Mouse (Mus musculus) kidney, embryonic 14.5 days (tissue): ENCODE data around the gene Eomes. TPM values are rescaled to one million over a fixed set of nuclear protein-coding genes. Genes with fewer than 3 reads are reported as not detected.

Experiments used
- ATAC-seq: fragments of 200-750 bp; cut with Nextera tagmentation; 2 replicates; pipeline ENCODE4 v1.8.0; 2017; ENCODE audit warnings: moderate number of reproducible peaks, mild to moderate bottlenecking, moderate TSS enrichment, moderate library complexity; ENCODE audit not compliant: low FRiP score, low TSS enrichment
- H3K27ac ChIP-seq: fragments of 300-500 bp; sonication (generic); 2 replicates; pipeline ENCODE4 v1.5.1; 2014; ENCODE audit warnings: low read depth, mild to moderate bottlenecking, low read length, moderate library complexity, mixed read lengths
- H3K27me3 ChIP-seq: fragments of 300-500 bp; sonication (generic); 2 replicates; pipeline ENCODE4 v1.6.1; 2014; ENCODE audit warnings: mild to moderate bottlenecking, low read length; ENCODE audit not compliant: control insufficient read depth, insufficient read depth
- H3K36me3 ChIP-seq: fragments of 300-500 bp; sonication (generic); 2 replicates; pipeline ENCODE4 v1.6.1; 2014; ENCODE audit warnings: low read length, mixed read lengths; ENCODE audit not compliant: control insufficient read depth, insufficient read depth
- H3K4me1 ChIP-seq: fragments of 300-500 bp; sonication (generic); 2 replicates; pipeline ENCODE4 v1.6.1; 2014; ENCODE audit warnings: low read length, mixed read lengths; ENCODE audit not compliant: control insufficient read depth, insufficient read depth
- H3K4me2 ChIP-seq: fragments of 300-500 bp; sonication (generic); replicated peaks from 2 replicates; pipeline ENCODE4 v1.6.1; 2014; ENCODE audit warnings: low read depth, mild to moderate bottlenecking, low read length
- H3K4me3 ChIP-seq: fragments of 300-500 bp; sonication (generic); 2 replicates; pipeline ENCODE4 v1.5.1; 2014; ENCODE audit warnings: mild to moderate bottlenecking, low read length
- H3K9ac ChIP-seq: fragments of 300-500 bp; sonication (generic); 2 replicates; pipeline ENCODE4 v1.6.1; 2014; ENCODE audit warnings: low read depth, mild to moderate bottlenecking, low read length, moderate library complexity
- H3K9me3 ChIP-seq: fragments of 300-500 bp; sonication (generic); 2 replicates; pipeline ENCODE4 v1.6.1; 2016; ENCODE audit warnings: low read length; ENCODE audit not compliant: control insufficient read depth
- WGBS: fragments of 180-500 bp; shearing (Covaris S2); extraction: QIAGEN DNeasy Blood & Tissue Kit; methylation state at CpG from one replicate; pipeline ENCODE4 v1.1.7; 2014; 5-methylcytosine and 5-hydroxymethylcytosine counted together
- polyA plus RNA-seq: library from polyadenylated mRNA; unstranded; fragments of >200 nt; fragmentation: Nextera tagmentation; extraction: Ambion mirVana; gene quantifications from 2 replicates; pipeline ENCODE4 v1.2.1, GENCODE M21; 2014

Eomes gene
- polyA plus RNA-seq, 1 experiment from 2014 or later: not detected

DNA sequence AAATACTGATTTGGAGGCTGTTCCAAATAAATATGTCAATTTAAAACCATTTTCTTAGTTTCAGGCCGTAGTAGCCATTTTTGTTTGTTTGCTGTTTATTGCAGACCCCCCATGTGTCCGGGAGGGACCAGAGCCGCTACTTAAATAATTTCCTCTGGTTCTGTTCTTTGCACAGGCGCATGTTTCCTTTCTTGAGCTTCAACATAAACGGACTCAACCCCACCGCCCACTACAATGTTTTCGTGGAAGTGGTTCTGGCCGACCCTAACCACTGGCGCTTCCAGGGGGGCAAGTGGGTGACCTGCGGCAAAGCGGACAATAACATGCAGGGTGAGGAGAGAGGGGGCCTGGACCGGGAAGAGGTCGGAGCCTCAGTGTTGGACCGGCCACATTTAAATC, 2.3 kb downstream of the Eomes start:
- Histone ChIP-seq H3K9ac (no peak overlapping the region), H3K4me1 (peaks cover 10% of the 10 kb centered on the region; the same call in 1 of the 2 replicates), H3K4me2 (no peak overlapping the region), H3K9me3 (no peaks in the 10 kb centered on the region), H3K4me3 (no peak overlapping the region), H3K27ac (no peak overlapping the region), H3K27me3 (peaks cover 94% of the 10 kb centered on the region), H3K36me3 (no peaks in the 10 kb centered on the region)
- no peak for ATAC-seq
- 3% methylated on average over 14 of the region's 14 CpGs for WGBS

DNA sequence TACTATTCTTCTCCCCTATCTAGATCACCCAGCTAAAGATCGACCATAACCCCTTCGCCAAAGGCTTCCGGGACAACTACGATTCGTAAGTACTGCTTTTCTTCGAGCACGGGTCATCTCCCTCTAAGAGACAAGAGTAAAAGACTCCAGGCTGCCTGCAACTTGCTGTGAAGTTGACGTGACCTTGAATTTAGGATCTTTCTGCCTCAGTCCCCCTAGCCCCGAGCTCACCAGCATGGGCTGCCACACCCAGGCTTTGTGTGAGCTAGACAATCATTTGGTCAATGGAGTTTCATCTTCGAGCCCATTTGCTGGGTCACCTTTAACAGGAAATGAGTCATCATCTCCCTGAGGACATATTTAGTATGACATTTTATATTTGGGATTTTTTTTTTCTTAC, 4.2 kb downstream of the Eomes start:
- Histone ChIP-seq H3K4me2 (no peak overlapping the region), H3K9ac (no peak overlapping the region), H3K9me3 (no peaks in the 10 kb centered on the region), H3K36me3 (no peaks in the 10 kb centered on the region), H3K27me3 (peaks cover 97% of the 10 kb centered on the region), H3K4me1 (peaks cover 10% of the 10 kb centered on the region; the same call in 1 of the 2 replicates), H3K4me3 (no peak overlapping the region), H3K27ac (no peak overlapping the region)
- 79% methylated on average over 10 of the region's 10 CpGs for WGBS
- no peak for ATAC-seq

DNA sequence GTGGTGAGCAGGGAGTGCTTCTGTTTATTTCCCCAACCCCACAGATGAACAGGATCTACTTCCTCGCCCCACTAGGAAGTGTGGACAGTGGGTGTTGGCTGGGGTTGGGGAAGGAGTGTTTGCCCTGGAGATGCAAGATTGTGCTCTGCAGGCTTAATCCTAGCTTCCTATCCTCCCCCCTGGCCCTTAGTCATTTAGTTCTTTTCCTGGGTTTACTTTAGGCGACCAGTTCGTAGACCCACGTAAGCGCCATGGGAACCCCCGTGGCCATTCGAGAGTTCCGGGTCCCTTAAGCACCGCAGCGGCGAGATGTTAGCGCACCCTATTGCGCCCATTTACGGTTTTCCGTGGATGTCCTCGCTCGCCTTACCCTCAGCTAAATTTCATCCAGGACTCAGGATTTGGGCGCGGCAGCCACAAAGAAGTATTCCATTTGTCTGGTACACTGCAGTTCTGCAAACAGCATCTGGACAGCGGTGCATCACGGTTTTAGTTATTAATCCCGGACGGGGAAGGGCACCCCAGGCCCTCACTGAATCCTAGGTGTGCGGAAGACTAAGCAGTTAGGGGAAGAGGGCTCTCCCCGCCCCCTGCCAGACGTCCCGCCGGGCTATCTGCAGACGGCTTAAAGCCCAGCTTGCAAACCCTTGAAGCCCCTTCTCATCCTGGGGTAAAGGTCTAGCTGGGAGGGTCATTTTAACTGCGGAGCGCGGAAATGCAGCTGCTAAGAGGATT, 8.5 kb downstream of the Eomes start:
- Histone ChIP-seq H3K4me3 (no peak overlapping the region), H3K4me1 (0 out of 2 replicates have a peak, but pooled peaks cover 4% of the 10 kb centered on the region), H3K9me3 (no peaks in the 10 kb centered on the region), H3K27me3 (peaks cover 68% of the 10 kb centered on the region), H3K27ac (no peak overlapping the region), H3K9ac (no peak overlapping the region), H3K4me2 (no peak overlapping the region), H3K36me3 (no peaks in the 10 kb centered on the region)
- WGBS: 1% methylated on average over 32 of the region's 32 CpGs
- no peak for ATAC-seq

DNA sequence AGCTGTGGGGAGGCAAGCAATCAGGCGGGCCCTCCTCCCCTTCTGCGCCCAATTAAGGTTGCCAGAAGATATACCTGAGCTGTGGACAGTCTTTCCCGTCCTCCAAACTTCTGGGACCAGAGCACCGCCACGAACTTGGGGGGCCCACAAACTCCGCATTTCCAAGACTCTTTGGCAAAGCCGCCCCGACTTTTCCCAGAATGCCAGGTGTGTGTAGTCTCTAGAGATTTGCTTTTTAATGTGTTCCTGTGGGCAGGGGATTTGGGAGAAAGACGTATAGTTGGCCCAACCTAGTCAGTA, 9.0 kb downstream of the Eomes start:
- Histone ChIP-seq H3K36me3 (no peaks in the 10 kb centered on the region), H3K9ac (no peak overlapping the region), H3K4me1 (0 out of 2 replicates have a peak, but pooled peaks cover 4% of the 10 kb centered on the region), H3K27me3 (peaks cover 62% of the 10 kb centered on the region), H3K4me3 (no peak overlapping the region), H3K9me3 (no peaks in the 10 kb centered on the region), H3K4me2 (no peak overlapping the region), H3K27ac (no peak overlapping the region)
- no peak for ATAC-seq
- WGBS: under 1% methylated on average over 9 of the region's 9 CpGs

DNA sequence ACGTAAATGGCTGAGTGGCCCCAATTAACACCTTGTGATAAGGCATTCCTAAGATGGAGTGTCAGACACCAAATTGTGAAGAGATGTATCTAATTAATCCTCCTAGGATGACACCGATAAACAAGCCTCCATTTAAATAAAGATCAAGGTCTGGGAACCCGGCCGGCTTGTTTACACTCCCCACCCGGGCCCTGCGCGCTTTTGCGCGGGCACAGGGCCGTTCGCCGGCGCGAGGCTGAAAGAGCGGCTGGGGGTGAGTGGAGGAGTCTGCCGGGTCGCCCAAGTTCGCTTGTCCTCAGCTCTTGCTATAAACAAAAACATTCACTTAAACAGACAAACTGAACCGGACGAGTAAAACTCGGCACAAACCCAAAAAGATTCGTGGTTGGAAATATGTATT, 9.6 kb downstream of the Eomes start:
- peak overlapping the region; percentile 51 for H3K4me2 ChIP-seq
- H3K27ac ChIP-seq: no peak overlapping the region
- peaks cover 58% of the 10 kb centered on the region for H3K27me3 ChIP-seq
- H3K9me3 ChIP-seq: no peaks in the 10 kb centered on the region
- no peak overlapping the region for H3K9ac ChIP-seq
- H3K4me3 ChIP-seq: peak overlapping the region; percentile 27
- H3K36me3 ChIP-seq: no peaks in the 10 kb centered on the region
- ATAC-seq: no peak
- WGBS: under 1% methylated on average over 22 of the region's 22 CpGs
- H3K4me1 ChIP-seq: 0 out of 2 replicates have a peak, but pooled peaks cover 4% of the 10 kb centered on the region

DNA sequence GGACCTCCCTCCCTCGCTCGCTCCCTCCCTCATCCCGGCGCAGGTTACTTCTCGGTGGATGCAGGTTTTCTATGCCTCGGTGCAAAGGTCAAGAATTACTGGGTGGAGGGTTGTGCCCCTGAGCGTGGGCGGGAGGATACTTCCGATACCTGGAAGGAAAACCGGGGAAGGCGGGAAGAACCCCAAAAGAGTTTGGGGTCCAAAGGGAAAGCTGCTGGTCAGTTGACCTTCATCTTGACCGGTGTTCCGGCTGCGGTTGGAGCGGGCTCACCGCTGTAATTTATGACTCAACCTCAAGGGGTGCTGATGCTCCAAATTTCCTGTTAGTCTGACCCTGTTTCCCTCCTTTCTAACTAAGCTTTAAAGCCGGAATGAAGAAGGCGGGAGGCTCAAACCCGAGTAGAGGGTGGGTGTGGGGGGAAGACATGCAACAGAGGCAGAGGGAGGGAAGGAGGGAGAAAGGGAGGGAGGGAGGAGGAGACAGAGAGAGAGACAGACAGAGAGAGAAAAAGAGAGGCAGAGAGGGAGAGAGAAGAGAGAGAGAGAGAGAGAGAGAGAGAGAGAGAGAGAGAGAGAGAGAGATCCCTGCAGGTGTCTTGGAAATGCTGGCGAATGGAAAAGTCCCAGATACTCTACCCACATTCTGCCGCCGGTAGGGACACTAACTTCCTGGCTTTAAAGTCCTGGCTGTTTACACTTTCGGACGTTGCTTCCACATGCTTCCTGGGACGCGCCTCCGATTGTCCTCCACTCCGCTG, 10.3 kb downstream of the Eomes start:
- 1% methylated on average over 28 of the region's 28 CpGs for WGBS
- no peak overlapping the region for H3K27ac ChIP-seq
- H3K4me3 ChIP-seq: peak overlapping the region; percentile 27
- peak overlapping the region; percentile 51 for H3K4me2 ChIP-seq
- no peaks in the 10 kb centered on the region for H3K9me3 ChIP-seq
- H3K27me3 ChIP-seq: peaks cover 51% of the 10 kb centered on the region
- H3K4me1 ChIP-seq: 0 out of 2 replicates have a peak, but pooled peaks cover 4% of the 10 kb centered on the region
- no peaks in the 10 kb centered on the region for H3K36me3 ChIP-seq
- no peak overlapping the region for H3K9ac ChIP-seq
- 0 out of 2 replicates have a peak, but pooled peaks have one; percentile 26 for ATAC-seq

DNA sequence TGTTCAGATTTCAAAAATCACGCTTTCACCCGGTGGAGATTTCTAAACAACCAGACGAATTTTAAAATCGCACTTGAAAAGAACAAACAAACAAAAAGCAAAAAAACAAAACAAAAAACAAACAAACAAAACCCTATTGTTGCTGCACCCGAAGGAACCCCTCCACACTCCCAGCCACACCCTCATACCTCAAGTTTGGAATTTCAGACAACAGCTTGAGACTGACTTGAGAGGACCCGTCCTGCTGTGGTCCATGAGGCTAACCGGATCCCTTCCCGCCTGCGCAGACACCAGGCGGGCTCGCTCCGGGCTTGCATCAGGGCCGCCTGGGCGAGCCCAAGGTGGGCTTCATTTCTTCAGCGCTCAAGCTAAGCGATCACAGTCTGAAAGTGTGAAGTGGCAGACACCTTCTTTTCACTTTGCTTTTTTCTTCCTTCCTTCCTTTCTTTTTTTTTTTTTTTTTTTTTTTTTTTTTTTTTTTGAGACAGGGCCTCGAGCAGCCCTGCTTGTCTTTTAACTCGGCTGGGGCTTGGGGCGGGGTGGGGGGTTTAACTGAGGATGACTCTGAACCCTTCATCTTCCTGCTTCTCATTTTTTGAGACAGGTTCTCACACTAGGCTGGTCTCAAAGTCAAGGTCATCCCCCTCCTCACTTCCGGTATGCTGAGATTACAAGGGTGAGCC, 11.0 kb downstream of the Eomes start:
- Histone ChIP-seq H3K4me1 (0 out of 2 replicates have a peak, but pooled peaks cover 4% of the 10 kb centered on the region), H3K9me3 (no peaks in the 10 kb centered on the region), H3K36me3 (no peaks in the 10 kb centered on the region), H3K27me3 (peaks cover 44% of the 10 kb centered on the region), H3K9ac (no peak overlapping the region), H3K4me3 (peak overlapping the region; percentile 27), H3K27ac (no peak overlapping the region), H3K4me2 (peak overlapping the region; percentile 51)
- ATAC-seq: peak; percentile 50; the same call in 1 of the 2 replicates
- 1% methylated on average over 20 of the region's 20 CpGs for WGBS

DNA sequence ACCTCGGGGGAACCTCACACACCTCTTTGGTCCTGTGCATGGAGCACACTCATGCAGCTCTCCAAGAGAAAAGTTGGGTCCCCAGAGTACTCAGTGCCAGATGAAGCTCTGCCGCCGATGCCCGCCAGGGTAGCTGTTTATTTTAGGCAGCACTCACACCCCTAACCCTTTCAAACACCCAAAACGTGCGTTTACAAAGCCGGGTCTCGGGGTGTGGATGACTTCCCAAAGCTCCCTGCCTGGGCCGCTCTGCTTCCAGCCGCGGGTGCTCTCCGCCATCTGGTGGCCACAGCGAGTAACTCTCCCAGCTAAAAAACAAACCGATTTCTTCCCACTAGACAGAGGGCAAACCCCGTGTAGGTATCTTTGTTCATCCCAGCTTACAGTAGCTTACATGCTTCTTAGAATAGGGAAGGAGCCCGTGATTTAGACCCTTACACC, 11.6 kb downstream of the Eomes start:
- Histone ChIP-seq H3K27me3 (peaks cover 38% of the 10 kb centered on the region), H3K4me3 (peak overlapping the region; percentile 26), H3K4me2 (peak overlapping the region; percentile 51), H3K9ac (no peak overlapping the region), H3K27ac (no peak overlapping the region), H3K4me1 (0 out of 2 replicates have a peak, but pooled peaks cover 4% of the 10 kb centered on the region), H3K9me3 (no peaks in the 10 kb centered on the region), H3K36me3 (no peaks in the 10 kb centered on the region)
- ATAC-seq: peak; percentile 71
- WGBS: under 1% methylated on average over 16 of the region's 16 CpGs
